Mouse (Mus musculus): ENCODE measurements around the gene Thada. TPM values are rescaled to one million over a fixed set of nuclear protein-coding genes. Genes with fewer than 3 reads are reported as not detected.

Gene Thada
- polyA plus RNA-seq, 1 experiment from 2014 or later: 1.3 TPM

DNA sequence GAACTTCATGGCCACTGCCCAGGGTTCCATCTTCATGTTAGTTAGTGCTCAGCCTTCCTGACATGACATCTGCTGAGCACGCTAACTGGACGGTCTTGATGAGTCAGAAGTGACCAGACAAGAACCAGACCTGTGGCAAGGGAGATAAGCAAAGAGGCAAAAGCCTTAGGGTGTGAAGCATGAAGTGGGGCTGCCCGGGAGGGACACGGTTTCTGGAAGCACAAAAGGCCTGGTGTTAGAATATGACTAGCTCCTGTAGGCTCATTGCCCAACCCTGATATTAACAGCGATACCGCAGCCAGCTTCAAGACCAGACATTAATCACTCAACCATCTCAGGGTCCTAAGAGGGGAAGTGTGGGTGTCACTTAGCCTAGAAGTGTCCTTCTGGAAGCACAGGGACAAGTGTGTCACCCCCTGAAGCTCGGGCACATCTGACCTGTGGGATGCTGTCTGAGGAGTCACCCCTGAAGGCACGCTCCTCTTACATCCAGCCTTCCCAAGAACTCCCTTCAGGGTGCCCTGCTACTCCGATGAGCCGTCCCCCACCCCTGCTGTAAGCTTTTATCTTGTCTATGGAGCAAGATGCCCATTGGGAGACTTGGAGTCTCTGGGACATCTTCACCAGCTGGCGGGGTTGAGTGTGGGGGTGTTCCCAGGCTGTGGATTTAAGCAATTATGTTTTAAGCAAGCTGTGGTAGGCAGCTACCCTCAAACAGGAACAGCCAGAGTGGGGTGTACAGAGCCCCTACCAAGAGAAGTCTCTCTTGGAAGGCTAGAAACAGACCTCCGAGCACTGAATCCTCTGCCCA is 312.8 kb downstream of the Thada start:
- ATAC-seq: no peak

DNA sequence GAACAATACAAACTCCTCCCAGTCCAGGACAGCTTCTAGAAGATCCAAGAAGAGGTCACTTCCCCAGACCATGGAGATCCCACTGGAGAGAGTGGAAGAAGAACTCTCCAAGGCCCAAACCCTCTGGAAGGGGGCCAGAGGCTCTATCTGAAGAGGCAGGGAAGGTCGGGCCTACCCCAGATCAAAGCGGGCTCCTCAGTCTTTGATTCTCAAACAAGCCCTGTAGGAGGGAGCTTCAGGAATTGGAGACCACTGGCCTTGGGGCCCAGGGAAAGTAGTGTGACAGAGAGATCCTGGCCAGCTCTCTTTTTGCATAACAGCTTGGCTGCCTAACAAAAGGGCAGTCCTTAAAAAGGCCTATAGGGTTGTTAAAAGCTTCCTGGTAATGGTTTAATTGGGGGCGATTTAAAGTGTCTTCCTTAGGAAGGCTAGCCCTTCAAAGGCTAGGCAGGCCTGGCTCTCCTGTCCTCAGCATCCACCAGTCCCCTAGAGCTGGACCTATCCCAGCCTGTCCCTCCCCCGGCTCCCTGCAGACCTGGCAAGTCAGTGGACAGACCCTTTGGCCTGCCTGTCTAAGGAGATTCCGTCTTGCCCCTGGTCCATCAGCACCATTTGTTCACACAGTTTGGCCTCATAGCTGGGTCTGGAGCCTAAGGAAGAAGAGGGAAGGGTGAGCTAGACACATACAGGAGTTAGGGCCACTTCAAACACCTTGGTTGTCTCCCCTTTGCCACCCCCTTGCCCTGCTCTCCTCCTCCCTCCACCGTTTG is 313.6 kb downstream of the Thada start:
- Histone ChIP-seq H3K4me1 (replicated peaks; ENCODE audit: control insufficient read depth, insufficient read depth, low read length) (peaks cover 33% of the 10 kb centered on the region), H3K27me3 (replicated peaks; ENCODE audit: control insufficient read depth, insufficient read depth, low read length) (no peaks in the 10 kb centered on the region), H3K27ac (ENCODE audit: low read depth, low read length) (0 out of 2 replicates have a peak overlapping the region, but pooled peaks have one; percentile 11), H3K9ac (ENCODE audit: low read depth, low read length) (no peak overlapping the region), H3K36me3 (ENCODE audit: control insufficient read depth, insufficient read depth) (no peaks in the 10 kb centered on the region; the same call in 1 of the 2 replicates), H3K4me3 (ENCODE audit: low read depth, low read length) (no peak overlapping the region), H3K9me3 (ENCODE audit: control insufficient read depth) (no peaks in the 10 kb centered on the region), H3K4me2 (replicated peaks; ENCODE audit: low read depth) (no peak overlapping the region)
- TF ChIP-seq CTCF (IDR thresholded peaks at IDR 0.05; ENCODE audit: low read depth): no peak
- 60% methylated on average over 6 of the region's 6 CpGs for WGBS
- ATAC-seq: no peak

More for the DNA sequence above, 312.8 kb downstream of the Thada start:
- no peaks in the 10 kb centered on the region; the same call in 1 of the 2 replicates for H3K36me3 ChIP-seq (ENCODE audit: control insufficient read depth, insufficient read depth)
- no peak for TF ChIP-seq CTCF (IDR thresholded peaks at IDR 0.05; ENCODE audit: low read depth)
- no peaks in the 10 kb centered on the region for H3K9me3 ChIP-seq (ENCODE audit: control insufficient read depth)
- no peak overlapping the region for H3K4me2 ChIP-seq (replicated peaks; ENCODE audit: low read depth)
- no peak overlapping the region for H3K27ac ChIP-seq (ENCODE audit: low read depth, low read length)
- H3K9ac ChIP-seq (ENCODE audit: low read depth, low read length): no peak overlapping the region
- no peaks in the 10 kb centered on the region for H3K27me3 ChIP-seq (replicated peaks; ENCODE audit: control insufficient read depth, insufficient read depth, low read length)
- WGBS: 65% methylated on average over 12 of the region's 12 CpGs
- H3K4me3 ChIP-seq (ENCODE audit: low read depth, low read length): no peak overlapping the region
- peaks cover 37% of the 10 kb centered on the region for H3K4me1 ChIP-seq (replicated peaks; ENCODE audit: control insufficient read depth, insufficient read depth, low read length)

DNA sequence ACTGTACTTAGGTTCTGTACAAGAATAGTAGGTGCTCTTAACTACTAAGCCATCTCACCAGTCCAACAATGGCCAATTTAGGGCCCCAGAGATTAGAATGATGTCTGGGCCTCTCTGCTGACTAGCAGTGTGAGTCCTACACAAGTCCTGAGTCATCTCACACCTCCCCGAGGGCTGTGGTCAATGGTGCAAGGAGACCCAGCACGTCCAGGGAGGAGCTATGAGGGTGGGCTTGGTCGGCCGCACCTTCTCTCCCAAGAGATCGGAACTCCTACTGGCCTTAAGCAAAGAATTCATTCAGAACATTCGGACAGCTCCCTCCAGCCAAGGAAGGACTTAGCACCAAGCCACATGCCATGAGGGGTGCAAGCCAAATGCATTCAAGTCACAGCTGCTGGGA is 314.7 kb downstream of the Thada start:
- H3K4me3 ChIP-seq (ENCODE audit: low read depth, low read length): no peak overlapping the region
- no peaks in the 10 kb centered on the region; the same call in 1 of the 2 replicates for H3K36me3 ChIP-seq (ENCODE audit: control insufficient read depth, insufficient read depth)
- no peak overlapping the region for H3K4me2 ChIP-seq (replicated peaks; ENCODE audit: low read depth)
- no peak overlapping the region for H3K9ac ChIP-seq (ENCODE audit: low read depth, low read length)
- no peak for ATAC-seq
- no peak for TF ChIP-seq CTCF (IDR thresholded peaks at IDR 0.05; ENCODE audit: low read depth)
- no peaks in the 10 kb centered on the region for H3K9me3 ChIP-seq (ENCODE audit: control insufficient read depth)
- H3K4me1 ChIP-seq (replicated peaks; ENCODE audit: control insufficient read depth, insufficient read depth, low read length): peaks cover 38% of the 10 kb centered on the region
- 0 out of 2 replicates have a peak overlapping the region, but pooled peaks have one; percentile 11 for H3K27ac ChIP-seq (ENCODE audit: low read depth, low read length)
- no peaks in the 10 kb centered on the region for H3K27me3 ChIP-seq (replicated peaks; ENCODE audit: control insufficient read depth, insufficient read depth, low read length)
- 67% methylated on average over 6 of the region's 6 CpGs for WGBS

DNA sequence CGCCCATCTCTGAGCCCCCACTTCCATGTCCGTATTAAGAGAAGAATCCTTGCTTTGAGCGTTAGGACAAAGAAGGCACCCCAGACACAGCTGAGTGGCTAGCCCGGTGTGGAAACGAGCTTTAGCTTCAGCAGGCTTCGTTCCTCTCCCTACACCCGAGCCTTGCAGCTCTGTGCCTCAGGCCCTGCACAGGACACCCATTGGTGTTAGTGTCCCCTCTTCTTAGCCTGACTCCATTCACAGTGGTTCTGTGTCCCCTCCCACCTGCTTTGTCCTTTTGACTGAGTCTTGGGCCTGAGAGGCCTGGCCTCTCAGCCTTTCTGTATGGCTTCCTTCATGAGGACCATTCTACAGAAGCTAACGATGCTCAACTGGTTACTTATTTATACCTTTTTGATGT is 315.7 kb downstream of the Thada start:
- Histone ChIP-seq H3K4me1 (replicated peaks; ENCODE audit: control insufficient read depth, insufficient read depth, low read length) (peaks cover 34% of the 10 kb centered on the region), H3K27me3 (replicated peaks; ENCODE audit: control insufficient read depth, insufficient read depth, low read length) (no peaks in the 10 kb centered on the region), H3K9ac (ENCODE audit: low read depth, low read length) (no peak overlapping the region), H3K27ac (ENCODE audit: low read depth, low read length) (no peak overlapping the region), H3K9me3 (ENCODE audit: control insufficient read depth) (no peaks in the 10 kb centered on the region), H3K36me3 (ENCODE audit: control insufficient read depth, insufficient read depth) (no peaks in the 10 kb centered on the region; the same call in 1 of the 2 replicates), H3K4me3 (ENCODE audit: low read depth, low read length) (no peak overlapping the region), H3K4me2 (replicated peaks; ENCODE audit: low read depth) (no peak overlapping the region)
- no peak for ATAC-seq
- WGBS: 91% methylated on average over 8 of the region's 8 CpGs
- no peak for TF ChIP-seq CTCF (IDR thresholded peaks at IDR 0.05; ENCODE audit: low read depth)

DNA sequence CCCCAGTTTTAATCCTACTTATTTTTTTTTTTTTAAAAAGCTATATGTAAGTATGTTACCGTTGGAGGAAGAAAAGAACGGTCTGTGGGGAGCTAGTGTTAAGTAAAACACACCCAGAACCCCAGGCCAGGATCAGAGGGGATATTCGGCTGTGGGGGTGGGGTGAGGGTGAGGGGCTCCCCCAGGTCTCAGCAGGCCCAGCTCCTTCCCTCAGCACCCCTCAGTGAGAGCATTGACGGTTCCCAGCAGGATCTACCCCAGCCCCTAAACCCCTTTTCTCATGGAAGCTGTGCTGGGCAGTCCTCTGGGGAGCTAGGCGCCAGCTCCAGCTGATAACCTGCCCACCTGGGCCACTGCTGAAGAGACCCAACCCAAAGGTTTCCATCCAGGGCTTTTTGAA is 316.4 kb downstream of the Thada start:
- Histone ChIP-seq H3K4me3 (ENCODE audit: low read depth, low read length) (no peak overlapping the region), H3K9ac (ENCODE audit: low read depth, low read length) (no peak overlapping the region), H3K27me3 (replicated peaks; ENCODE audit: control insufficient read depth, insufficient read depth, low read length) (no peaks in the 10 kb centered on the region), H3K27ac (ENCODE audit: low read depth, low read length) (no peak overlapping the region), H3K9me3 (ENCODE audit: control insufficient read depth) (no peaks in the 10 kb centered on the region), H3K4me2 (replicated peaks; ENCODE audit: low read depth) (no peak overlapping the region), H3K4me1 (replicated peaks; ENCODE audit: control insufficient read depth, insufficient read depth, low read length) (peaks cover 34% of the 10 kb centered on the region), H3K36me3 (ENCODE audit: control insufficient read depth, insufficient read depth) (no peaks in the 10 kb centered on the region; the same call in 1 of the 2 replicates)
- WGBS: 68% methylated on average over 5 of the region's 5 CpGs
- TF ChIP-seq CTCF (IDR thresholded peaks at IDR 0.05; ENCODE audit: low read depth): no peak
- ATAC-seq: no peak
